Mouse (Mus musculus) bone marrow macrophage, adult 2 months (primary cell): ENCODE measurements around the gene Gtdc1. TPM values are rescaled to one million over a fixed set of nuclear protein-coding genes. Genes with fewer than 3 reads are reported as not detected.

Experiments used
- H3K27ac ChIP-seq: 2 replicates; pipeline ENCODE4 v1.5.1; 2012; ENCODE audit warnings: low read depth, low read length; ENCODE audit not compliant: insufficient read depth
- H3K4me1 ChIP-seq: 2 replicates; pipeline ENCODE4 v1.6.1; 2012; ENCODE audit warnings: low read length; ENCODE audit not compliant: control insufficient read depth, insufficient read depth
- H3K4me3 ChIP-seq: 2 replicates; pipeline ENCODE4 v1.5.1; 2012; ENCODE audit warnings: mild to moderate bottlenecking, low read length, moderate library complexity; ENCODE audit not compliant: insufficient read depth
- CTCF ChIP-seq: IDR thresholded peaks from 2 replicates; pipeline ENCODE4 v1.5.1; 2012; ENCODE audit warnings: low read depth, mild to moderate bottlenecking, low read length, moderate library complexity
- POLR2A ChIP-seq: IDR thresholded peaks from 2 replicates; pipeline ENCODE4 v1.6.1; 2012; ENCODE audit warnings: mild to moderate bottlenecking, low read depth, low read length, borderline replicate concordance
- polyA plus RNA-seq: library from polyadenylated mRNA; stranded (reverse); fragments of >200 nt; gene quantifications from 2 replicates; pipeline ENCODE4 v1.2.4, GENCODE M21; 2012; ENCODE audit not compliant: missing spikeins, insufficient read depth, insufficient read length

Gtdc1 gene
- polyA plus RNA-seq, 1 experiment: 20.4 TPM

- no peak for TF ChIP-seq CTCF
- TF ChIP-seq POLR2A: no peak
- Histone ChIP-seq H3K4me3 (no peak overlapping the region), H3K27ac (no peak overlapping the region), H3K4me1 (no peaks in the 10 kb centered on the region)
Observed at GRCm38 (mm10) chr2:44864726-44865125, 62.7 kb downstream of the Gtdc1 start.

- Histone ChIP-seq H3K27ac (no peak overlapping the region), H3K4me3 (no peak overlapping the region), H3K4me1 (no peaks in the 10 kb centered on the region)
- no peak for TF ChIP-seq CTCF
- no peak for TF ChIP-seq POLR2A
Observed at GRCm38 (mm10) chr2:44854475-44854874, 73.0 kb downstream of the Gtdc1 start.

- Histone ChIP-seq H3K4me1 (no peaks in the 10 kb centered on the region), H3K4me3 (no peak overlapping the region), H3K27ac (no peak overlapping the region)
- TF ChIP-seq POLR2A: no peak
- TF ChIP-seq CTCF: no peak
Observed at GRCm38 (mm10) chr2:44849666-44850065, 77.8 kb downstream of the Gtdc1 start.

- Histone ChIP-seq H3K4me3 (no peak overlapping the region), H3K27ac (no peak overlapping the region), H3K4me1 (no peaks in the 10 kb centered on the region)
- no peak for TF ChIP-seq POLR2A
- no peak for TF ChIP-seq CTCF
Observed at GRCm38 (mm10) chr2:44848156-44848555, 79.3 kb downstream of the Gtdc1 start.

- no peak overlapping the region for H3K27ac ChIP-seq
- no peaks in the 10 kb centered on the region for H3K4me1 ChIP-seq
- TF ChIP-seq CTCF (no peak), POLR2A (no peak)
- no peak overlapping the region for H3K4me3 ChIP-seq
Observed at GRCm38 (mm10) chr2:44845424-44845823, 82.0 kb downstream of the Gtdc1 start.

- Histone ChIP-seq H3K27ac (no peak overlapping the region), H3K4me3 (no peak overlapping the region)
- TF ChIP-seq POLR2A (no peak), CTCF (no peak)
Observed at GRCm38 (mm10) chr2:44829753-44830152, 97.7 kb downstream of the Gtdc1 start.

GRCm38 (mm10) chr2:44829346-44829745, 98.1 kb downstream of the Gtdc1 start:
- H3K4me3 ChIP-seq: no peak overlapping the region
- TF ChIP-seq CTCF: no peak
- no peak for TF ChIP-seq POLR2A
- peaks cover 6% of the 10 kb centered on the region for H3K4me1 ChIP-seq
- no peak overlapping the region for H3K27ac ChIP-seq

More at GRCm38 (mm10) chr2:44829753-44830152, 97.7 kb downstream of the Gtdc1 start:
- H3K4me1 ChIP-seq: peaks cover 6% of the 10 kb centered on the region

GRCm38 (mm10) chr2:44826609-44827008, 100.8 kb downstream of the Gtdc1 start:
- TF ChIP-seq CTCF (no peak), POLR2A (no peak)
- Histone ChIP-seq H3K4me3 (no peak overlapping the region), H3K27ac (no peak overlapping the region), H3K4me1 (peaks cover 6% of the 10 kb centered on the region)

GRCm38 (mm10) chr2:44817787-44818186, 109.7 kb downstream of the Gtdc1 start:
- Histone ChIP-seq H3K4me3 (no peak overlapping the region), H3K4me1 (peaks cover 3% of the 10 kb centered on the region), H3K27ac (no peak overlapping the region)
- TF ChIP-seq CTCF (no peak), POLR2A (no peak)

- Histone ChIP-seq H3K27ac (no peak overlapping the region), H3K4me3 (no peak overlapping the region)
- TF ChIP-seq CTCF: no peak
- TF ChIP-seq POLR2A: no peak
Observed at GRCm38 (mm10) chr2:44813729-44814128, 113.7 kb downstream of the Gtdc1 start.

GRCm38 (mm10) chr2:44804497-44804896, 123.0 kb downstream of the Gtdc1 start:
- TF ChIP-seq POLR2A: no peak
- no peak for TF ChIP-seq CTCF
- Histone ChIP-seq H3K4me1 (no peaks in the 10 kb centered on the region), H3K27ac (no peak overlapping the region), H3K4me3 (no peak overlapping the region)

More at GRCm38 (mm10) chr2:44813729-44814128, 113.7 kb downstream of the Gtdc1 start:
- peaks cover 2% of the 10 kb centered on the region for H3K4me1 ChIP-seq
